Mouse (Mus musculus) erythroid progenitor cell, adult 5-6 weeks (primary cell): ENCODE measurements around the gene Rhox2c. TPM values are rescaled to one million over a fixed set of nuclear protein-coding genes. Genes with fewer than 3 reads are reported as not detected.
"Not testable (repeated sequence)": the region's sequence is repeated elsewhere in the genome, so short reads cannot be mapped to it uniquely, and the experiment has no call there.

Experiments
- ATAC-seq: replicated peaks from 2 replicates; pipeline ENCODE4 v1.8.0; 2016; ENCODE audit warnings: moderate number of reproducible peaks, mild to moderate bottlenecking, moderate TSS enrichment, inconsistent platforms; ENCODE audit not compliant: poor library complexity, low FRiP score, severe bottlenecking
- total RNA-seq, 2 experiments: library from RNA; stranded (forward) in 1 of 2; stranded (reverse) in 1 of 2; fragments of 150-400 nt in 1 of 2; fragments of 186-747, 209-891 nt in 1 of 2; gene quantifications; 2 replicates each; pipeline versions ENCODE4 v1.2.3 to v1.2.4; 2015 to 2017; ENCODE audit warnings: low replicate concordance in 2 of 2

Gene Rhox2c
- not detected in 2 replicates for total RNA-seq (2015; ENCODE audit: low replicate concordance)
- total RNA-seq (2017; ENCODE audit: low replicate concordance) = not detected in 2 replicates

GRCm38 (mm10) chrX:37453380-37453779, at the start of gene Rhox2c:
Gene Rhox2c, plus strand, starts transcription at chrX:37453680.
- ATAC-seq = not testable (repeated sequence)

GRCm38 (mm10) chrX:37411767-37412166, 41.7 kb upstream of the Rhox2c start, which contains the start of gene Rhox2b:
Gene Rhox2b, plus strand, starts transcription at chrX:37412067.
- ATAC-seq = not testable (repeated sequence)

- not testable (repeated sequence) for ATAC-seq
Observed at GRCm38 (mm10) chrX:37432194-37432593, 21.3 kb upstream of the Rhox2c start, which contains the start of gene Rhox4b. Gene Rhox4b, plus strand, starts transcription at chrX:37432494.

- ATAC-seq = not testable (repeated sequence)
Observed at GRCm38 (mm10) chrX:37458285-37458684, 4.8 kb downstream of the Rhox2c start, which contains the start of gene Rhox3c. Gene Rhox3c, plus strand, starts transcription at chrX:37458585.

- ATAC-seq = not testable (repeated sequence)
Observed at GRCm38 (mm10) chrX:37480037-37480436, 26.6 kb downstream of the Rhox2c start, which contains the start of gene Rhox4c. Gene Rhox4c, plus strand, starts transcription at chrX:37480337.

DNA sequence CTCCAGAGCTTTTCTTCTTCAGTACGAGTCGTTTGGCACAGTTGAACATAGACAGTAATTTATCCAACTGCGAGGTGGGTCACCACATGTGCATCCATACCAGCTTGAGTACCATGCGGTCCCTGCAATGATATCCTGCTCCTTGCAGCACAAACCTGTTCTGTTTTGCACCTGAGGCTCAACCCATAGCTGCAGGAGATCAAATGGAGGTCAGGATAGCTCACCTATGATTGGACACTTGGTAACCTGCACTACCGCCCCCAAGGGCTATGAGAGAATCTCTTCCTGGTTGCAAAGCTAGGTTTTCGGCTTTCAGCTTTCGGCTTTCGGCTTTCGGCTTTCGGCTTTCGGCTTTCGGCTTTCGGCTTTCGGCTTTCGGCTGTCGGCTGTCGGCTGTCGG, 60.6 kb downstream of the Rhox2c start, which contains the start of gene Rhox4d:
TSS of gene Rhox4d (plus strand) at position 301 of the 400 bp plus-strand sequence.
- not testable (repeated sequence) for ATAC-seq

Other genes with a start within 250 kb of the Rhox2c start
- not detected in 2 replicates for gene Gm9, start 242.6 kb upstream of the Rhox2c start, total RNA-seq (2015; ENCODE audit: low replicate concordance)
- gene Gm9, start 242.6 kb upstream of the Rhox2c start, total RNA-seq (2017; ENCODE audit: low replicate concordance) = not detected in 2 replicates
- not detected in 2 replicates for gene Rhox1, start 231.4 kb upstream of the Rhox2c start, total RNA-seq (2015; ENCODE audit: low replicate concordance)
- gene Rhox1, start 231.4 kb upstream of the Rhox2c start, total RNA-seq (2017; ENCODE audit: low replicate concordance) = not detected in 2 replicates
- gene Rhox2a, start 208.7 kb upstream of the Rhox2c start, total RNA-seq (2015; ENCODE audit: low replicate concordance) = not detected in 2 replicates
- not detected in 2 replicates for gene Rhox2a, start 208.7 kb upstream of the Rhox2c start, total RNA-seq (2017; ENCODE audit: low replicate concordance)
- gene Rhox3a, start 203.8 kb upstream of the Rhox2c start, total RNA-seq (2015; ENCODE audit: low replicate concordance) = not detected in 2 replicates
- not detected in 2 replicates for gene Rhox3a, start 203.8 kb upstream of the Rhox2c start, total RNA-seq (2017; ENCODE audit: low replicate concordance)
- gene Rhox4a, start 188.3 kb upstream of the Rhox2c start, total RNA-seq (2015; ENCODE audit: low replicate concordance) = not detected in 2 replicates
- gene Rhox4a, start 188.3 kb upstream of the Rhox2c start, total RNA-seq (2017; ENCODE audit: low replicate concordance) = not detected in 2 replicates
- not detected in 2 replicates for gene Rhox3a2, start 73.7 kb upstream of the Rhox2c start, total RNA-seq (2015; ENCODE audit: low replicate concordance)
- not detected in 2 replicates for gene Rhox3a2, start 73.7 kb upstream of the Rhox2c start, total RNA-seq (2017; ENCODE audit: low replicate concordance)
- not detected in 2 replicates for gene Rhox4a2, start 62.8 kb upstream of the Rhox2c start, total RNA-seq (2015; ENCODE audit: low replicate concordance)
- gene Rhox4a2, start 62.8 kb upstream of the Rhox2c start, total RNA-seq (2017; ENCODE audit: low replicate concordance) = not detected in 2 replicates
- gene Rhox2b, start 41.6 kb upstream of the Rhox2c start, total RNA-seq (2015; ENCODE audit: low replicate concordance) = not detected in 2 replicates
- gene Rhox2b, start 41.6 kb upstream of the Rhox2c start, total RNA-seq (2017; ENCODE audit: low replicate concordance) = not detected in 2 replicates
- not detected in 2 replicates for gene Rhox4b, start 21.2 kb upstream of the Rhox2c start, total RNA-seq (2015; ENCODE audit: low replicate concordance)
- gene Rhox4b, start 21.2 kb upstream of the Rhox2c start, total RNA-seq (2017; ENCODE audit: low replicate concordance) = not detected in 2 replicates
- not detected in 2 replicates for gene Rhox3c, start 4.9 kb downstream of the Rhox2c start, total RNA-seq (2015; ENCODE audit: low replicate concordance)
- not detected in 2 replicates for gene Rhox3c, start 4.9 kb downstream of the Rhox2c start, total RNA-seq (2017; ENCODE audit: low replicate concordance)
- gene Rhox4c, start 26.7 kb downstream of the Rhox2c start, total RNA-seq (2015; ENCODE audit: low replicate concordance) = not detected in 2 replicates
- not detected in 2 replicates for gene Rhox4c, start 26.7 kb downstream of the Rhox2c start, total RNA-seq (2017; ENCODE audit: low replicate concordance)
- not detected in 2 replicates for gene Rhox2d, start 39.7 kb downstream of the Rhox2c start, total RNA-seq (2015; ENCODE audit: low replicate concordance)
- not detected in 2 replicates for gene Rhox2d, start 39.7 kb downstream of the Rhox2c start, total RNA-seq (2017; ENCODE audit: low replicate concordance)
- gene Rhox4d, start 60.7 kb downstream of the Rhox2c start, total RNA-seq (2015; ENCODE audit: low replicate concordance) = not detected in 2 replicates
- not detected in 2 replicates for gene Rhox4d, start 60.7 kb downstream of the Rhox2c start, total RNA-seq (2017; ENCODE audit: low replicate concordance)
- not detected in 2 replicates for gene Rhox2e, start 76.8 kb downstream of the Rhox2c start, total RNA-seq (2015; ENCODE audit: low replicate concordance)
- not detected in 2 replicates for gene Rhox2e, start 76.8 kb downstream of the Rhox2c start, total RNA-seq (2017; ENCODE audit: low replicate concordance)
- gene Rhox3e, start 88.3 kb downstream of the Rhox2c start, total RNA-seq (2015; ENCODE audit: low replicate concordance) = not detected in 2 replicates
- not detected in 2 replicates for gene Rhox3e, start 88.3 kb downstream of the Rhox2c start, total RNA-seq (2017; ENCODE audit: low replicate concordance)
- not detected in 2 replicates for gene Rhox4e, start 103.7 kb downstream of the Rhox2c start, total RNA-seq (2015; ENCODE audit: low replicate concordance)
- gene Rhox4e, start 103.7 kb downstream of the Rhox2c start, total RNA-seq (2017; ENCODE audit: low replicate concordance) = not detected in 2 replicates
- not detected in 2 replicates for gene Rhox2f, start 117.7 kb downstream of the Rhox2c start, total RNA-seq (2015; ENCODE audit: low replicate concordance)
- gene Rhox2f, start 117.7 kb downstream of the Rhox2c start, total RNA-seq (2017; ENCODE audit: low replicate concordance) = not detected in 2 replicates
- not detected in 2 replicates for gene Rhox3f, start 127.3 kb downstream of the Rhox2c start, total RNA-seq (2015; ENCODE audit: low replicate concordance)
- not detected in 2 replicates for gene Rhox3f, start 127.3 kb downstream of the Rhox2c start, total RNA-seq (2017; ENCODE audit: low replicate concordance)
- gene Rhox4f, start 154.0 kb downstream of the Rhox2c start, total RNA-seq (2015; ENCODE audit: low replicate concordance) = not detected in 2 replicates
- not detected in 2 replicates for gene Rhox4f, start 154.0 kb downstream of the Rhox2c start, total RNA-seq (2017; ENCODE audit: low replicate concordance)
- not detected in 2 replicates for gene Rhox3g, start 174.9 kb downstream of the Rhox2c start, total RNA-seq (2015; ENCODE audit: low replicate concordance)
- not detected in 2 replicates for gene Rhox3g, start 174.9 kb downstream of the Rhox2c start, total RNA-seq (2017; ENCODE audit: low replicate concordance)
- gene Rhox2g, start 189.8 kb downstream of the Rhox2c start, total RNA-seq (2015; ENCODE audit: low replicate concordance) = not detected in 2 replicates
- not detected in 2 replicates for gene Rhox2g, start 189.8 kb downstream of the Rhox2c start, total RNA-seq (2017; ENCODE audit: low replicate concordance)
- gene Rhox4g, start 197.6 kb downstream of the Rhox2c start, total RNA-seq (2015; ENCODE audit: low replicate concordance) = not detected in 2 replicates
- not detected in 2 replicates for gene Rhox4g, start 197.6 kb downstream of the Rhox2c start, total RNA-seq (2017; ENCODE audit: low replicate concordance)
- gene Rhox3h, start 215.1 kb downstream of the Rhox2c start, total RNA-seq (2015; ENCODE audit: low replicate concordance) = not detected in 2 replicates
- not detected in 2 replicates for gene Rhox3h, start 215.1 kb downstream of the Rhox2c start, total RNA-seq (2017; ENCODE audit: low replicate concordance)
- gene Rhox2h, start 219.6 kb downstream of the Rhox2c start, total RNA-seq (2015; ENCODE audit: low replicate concordance) = not detected in 2 replicates
- gene Rhox2h, start 219.6 kb downstream of the Rhox2c start, total RNA-seq (2017; ENCODE audit: low replicate concordance) = not detected in 2 replicates